Mouse (Mus musculus) activated CD4-positive, CD25-positive, alpha-beta regulatory T cell, adult 9 weeks (primary cell): ENCODE measurements around the gene Ssh3. TPM values are rescaled to one million over a fixed set of nuclear protein-coding genes. Genes with fewer than 3 reads are reported as not detected.

Experiments
- polyA plus RNA-seq: library from polyadenylated mRNA; unstranded; fragments of 100-300 nt; shearing (Covaris generic); gene quantifications from one replicate; pipeline ENCODE4 v1.2.1, GENCODE M21; 2017

Gene Ssh3
- polyA plus RNA-seq: 1.1 TPM

DNA sequence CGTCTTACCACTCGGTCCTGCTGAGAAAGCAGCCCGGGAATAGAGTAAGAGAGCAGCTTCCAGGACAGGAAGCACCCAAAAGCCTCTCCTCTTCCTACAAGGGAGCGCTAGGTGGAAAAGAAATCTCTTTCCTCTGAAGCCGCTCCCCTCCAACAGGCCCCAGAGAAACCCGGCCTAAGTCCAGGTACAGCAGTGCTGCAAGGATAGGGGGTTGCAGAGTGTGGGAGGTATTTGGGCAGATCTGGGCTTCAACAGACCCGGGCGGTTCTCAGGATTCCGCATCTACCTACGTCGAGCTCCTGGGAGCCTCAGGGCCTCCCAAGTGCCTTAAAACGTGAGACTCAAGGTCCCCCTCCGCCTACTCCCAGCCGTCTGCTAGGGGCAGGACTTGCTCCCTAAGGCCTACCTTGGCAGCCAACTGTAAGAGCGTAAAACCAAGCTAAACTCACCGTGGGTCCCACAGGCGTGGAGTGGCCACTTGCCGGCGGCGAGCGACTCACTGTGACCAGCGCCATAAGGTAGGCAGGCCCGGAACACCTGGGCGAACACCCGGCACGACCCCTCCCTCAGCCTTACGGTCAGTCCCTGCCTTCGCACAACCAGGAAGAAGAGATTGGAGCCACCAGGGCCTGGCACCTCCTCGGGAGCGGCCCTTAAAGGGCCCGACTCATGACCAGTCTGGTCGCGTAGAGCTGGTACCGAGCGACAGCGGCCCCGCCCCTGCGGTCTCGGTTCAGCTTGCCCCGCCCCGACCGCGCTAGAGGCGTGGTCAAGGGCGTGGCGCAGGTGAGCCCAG lies at the start of gene Ssh3:
Gene Ssh3 (minus strand): TSS at position 615 of the 796 bp plus-strand sequence.

DNA sequence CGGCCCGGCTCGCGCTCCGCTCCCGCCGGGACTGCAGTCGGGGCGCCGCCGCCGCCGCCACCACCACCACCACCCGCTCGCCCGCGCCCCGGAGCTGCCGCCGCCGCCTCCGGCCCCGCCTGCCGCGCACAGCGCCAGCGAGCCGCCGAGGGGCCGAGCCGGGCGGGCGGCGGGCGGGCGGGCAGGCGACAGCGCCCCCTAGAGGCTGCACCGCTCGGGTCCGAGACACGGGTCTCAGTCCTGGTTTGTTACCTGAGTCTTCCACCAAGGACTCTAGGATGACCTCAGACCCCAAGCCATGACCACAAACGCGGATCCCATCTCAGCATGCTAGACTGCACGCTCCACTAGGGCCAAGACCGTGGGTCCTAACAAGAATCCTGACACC lies 37.2 kb upstream of the Ssh3 start, which contains the start of gene Grk2:
Gene Grk2 (minus strand): TSS at position 33 of the 388 bp plus-strand sequence.

GRCm38 (mm10) chr19:4282898-4283553 lies 14.0 kb upstream of the Ssh3 start, which contains the start of gene Ankrd13d:
TSS of gene Ankrd13d (minus strand) at chr19:4283137.

GRCm38 (mm10) chr19:4231253-4232185 lies 37.5 kb downstream of the Ssh3 start, which contains the start of gene Pold4:
TSS of gene Pold4 (plus strand) at chr19:4231899.

DNA sequence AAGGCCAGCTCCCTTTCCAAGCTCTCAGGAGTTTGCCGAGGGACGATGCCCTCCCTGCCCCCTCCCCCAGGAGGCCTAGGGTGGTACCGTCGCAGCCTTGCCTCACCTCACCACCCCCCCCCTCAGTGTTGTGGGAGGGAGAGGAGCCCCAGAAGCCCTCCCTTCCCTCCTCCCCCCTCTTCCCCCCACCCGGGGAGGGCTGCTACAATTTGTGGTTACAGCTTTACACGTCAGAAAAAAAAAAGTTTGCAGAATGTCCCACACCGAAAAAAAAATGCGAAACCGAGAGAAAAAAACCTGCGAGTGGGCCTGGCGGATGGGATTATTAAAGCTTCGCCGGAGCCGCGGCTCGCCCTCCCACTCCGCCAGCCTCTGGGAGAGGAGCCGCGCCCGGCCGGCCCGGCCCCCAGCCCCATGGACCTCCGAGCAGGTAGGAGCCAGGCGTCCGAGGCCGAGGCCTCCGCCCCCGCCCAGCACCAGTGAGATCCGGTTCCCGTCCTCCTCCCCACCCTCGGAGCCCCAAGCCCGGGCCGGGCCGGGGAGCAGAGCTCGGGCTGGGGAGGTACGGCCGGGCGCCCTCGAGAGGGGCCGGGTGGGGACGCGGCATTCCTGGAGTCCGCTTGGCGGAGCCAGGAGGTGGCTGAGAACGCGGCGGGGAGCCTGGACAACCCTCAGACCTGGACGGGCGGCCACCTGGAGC lies 54.8 kb downstream of the Ssh3 start, which contains the start of the genes Clcf1 and AC109138.7:
Gene Clcf1 (plus strand): TSS at position 168 of the 700 bp plus-strand sequence.
Gene AC109138.7 (plus strand): TSS at position 287 of the 700 bp plus-strand sequence.

Other genes starting within 250 kb of the Ssh3 start
- 631 TPM for gene Gstp1, start 231.2 kb downstream of the Ssh3 start, polyA plus RNA-seq
- 3.4 TPM for gene Gstp2, start 223.2 kb downstream of the Ssh3 start, polyA plus RNA-seq
- 112 TPM for gene Gstp3, start 209.6 kb downstream of the Ssh3 start, polyA plus RNA-seq
- gene Cabp2, start 187.6 kb downstream of the Ssh3 start, polyA plus RNA-seq: not detected
- gene Cdk2ap2, start 172.0 kb downstream of the Ssh3 start, polyA plus RNA-seq: 956 TPM
- gene Pitpnm1, start 169.2 kb downstream of the Ssh3 start, polyA plus RNA-seq: 367 TPM
- 206 TPM for gene Aip, start 143.3 kb downstream of the Ssh3 start, polyA plus RNA-seq
- gene Gpr152, start 129.4 kb downstream of the Ssh3 start, polyA plus RNA-seq: 0.07 TPM
- 0.39 TPM for gene Cabp4, start 125.1 kb downstream of the Ssh3 start, polyA plus RNA-seq
- gene Coro1b, start 120.6 kb downstream of the Ssh3 start, polyA plus RNA-seq: 477 TPM
- 1,844 TPM for gene Ptprcap, start 115.6 kb downstream of the Ssh3 start, polyA plus RNA-seq
- gene Rps6kb2, start 105.8 kb downstream of the Ssh3 start, polyA plus RNA-seq: 49.2 TPM
- 6.9 TPM for gene Carns1, start 93.7 kb downstream of the Ssh3 start, polyA plus RNA-seq
- gene Tbc1d10c, start 77.9 kb downstream of the Ssh3 start, polyA plus RNA-seq: 832 TPM
- gene Ppp1ca, start 77.1 kb downstream of the Ssh3 start, polyA plus RNA-seq: 1,230 TPM
- 81.5 TPM for gene Rad9a, start 67.5 kb downstream of the Ssh3 start, polyA plus RNA-seq
- 24.8 TPM for gene Clcf1, start 54.9 kb downstream of the Ssh3 start, polyA plus RNA-seq
- not detected for gene AC109138.7, start 54.8 kb downstream of the Ssh3 start, polyA plus RNA-seq
- 138 TPM for gene Pold4, start 37.3 kb downstream of the Ssh3 start, polyA plus RNA-seq
- gene Ankrd13d, start 14.0 kb upstream of the Ssh3 start, polyA plus RNA-seq: 5.1 TPM
- 58.4 TPM for gene Grk2, start 37.0 kb upstream of the Ssh3 start, polyA plus RNA-seq
- gene Kdm2a, start 129.1 kb upstream of the Ssh3 start, polyA plus RNA-seq: 48.9 TPM
- 5.5 TPM for gene Rhod, start 170.3 kb upstream of the Ssh3 start, polyA plus RNA-seq
- not detected for gene Syt12, start 208.3 kb upstream of the Ssh3 start, polyA plus RNA-seq
- not detected for gene 2010003K11Rik, start 229.4 kb upstream of the Ssh3 start, polyA plus RNA-seq
- gene Pcx, start 241.3 kb upstream of the Ssh3 start, polyA plus RNA-seq: 3.7 TPM